Mouse (Mus musculus): ENCODE data around the gene Arhgap44.

- TF ChIP-seq POLR2A (IDR thresholded peaks at IDR 0.05; ENCODE audit: insufficient read length, low read depth) (no peak), TCF3 (IDR thresholded peaks at IDR 0.05; ENCODE audit: insufficient read length, low read depth) (no peak), E2F4 (IDR thresholded peaks at IDR 0.05; ENCODE audit: insufficient read depth) (no peak), TCF12 (IDR thresholded peaks at IDR 0.05; ENCODE audit: insufficient read depth, poor library complexity, severe bottlenecking) (no peak), MYOD1 (IDR thresholded peaks at IDR 0.05; ENCODE audit: control insufficient read depth in 1 of 3, insufficient read length in 2 of 3, low read depth in 2 of 3) (no peak)
Measured at GRCm38 (mm10) chr11:65050819-65051218, 111.9 kb downstream of the Arhgap44 start.

Data from myocyte (in vitro differentiated cells).